8 mouse cellular contexts compared by ENCODE assay signal in genomic region chr5:143470421-143471164, GRCm38 (mm10). TPM values are rescaled to one million over a fixed set of nuclear protein-coding genes. Genes with fewer than 3 reads are reported as not detected.
A peak's percentile ranks its signal among the peaks of the same experiment; 100 is the strongest.
DNase-seq lines count a peak whose midpoint lies in the region; ATAC-seq and TF ChIP-seq lines count a peak whose summit lies in the region.

No protein-coding gene starts in this region.

- peaks cover 2% of the 10 kb centered on the region; the same call in 1 of the 2 replicates for H3K79me2 ChIP-seq in MEL (ENCODE audit: control insufficient read depth, insufficient read depth, low read length, poor library complexity)

- TF ChIP-seq RAD21 in MEL (IDR thresholded peaks at IDR 0.05; ENCODE audit: low read depth, low read length) = no peak

- H3K36me3 ChIP-seq in kidney, embryonic 16.5 days (ENCODE audit: insufficient read depth, low read length) = 0 out of 2 replicates have a peak, but pooled peaks cover 8% of the 10 kb centered on the region
- H3K36me3 ChIP-seq in kidney, embryonic 14.5 days (ENCODE audit: control insufficient read depth, insufficient read depth, low read length) = peaks cover 8% of the 10 kb centered on the region
- peaks cover 4 to 17% of the 10 kb centered on the region in 2 experiments for H3K36me3 ChIP-seq in MEL (ENCODE audit: control insufficient read depth in 1 of 2, insufficient read depth in 2 of 2, low read length in 2 of 2)
- peaks cover 58% of the 10 kb centered on the region for H3K36me3 ChIP-seq in heart, embryonic 12.5 days
- peaks cover 29% of the 10 kb centered on the region for H3K36me3 ChIP-seq in limb, embryonic 14.5 days (ENCODE audit: control insufficient read depth, insufficient read depth, low read length)

- no peak overlapping the region for H3K27ac ChIP-seq in kidney, embryonic 16.5 days (ENCODE audit: low read length)
- H3K27ac ChIP-seq in kidney, embryonic 14.5 days (ENCODE audit: low read depth, low read length) = no peak overlapping the region
- no peak overlapping the region; the same call in 1 of the 2 replicates for H3K27ac ChIP-seq in MEL (ENCODE audit: control insufficient read depth, low read depth, low read length)
- peak overlapping the region; percentile 22 for H3K27ac ChIP-seq in cerebellum, adult 2 months (ENCODE audit: insufficient read depth, low read length)
- H3K27ac ChIP-seq in heart, embryonic 12.5 days (ENCODE audit: poor library complexity, severe bottlenecking) = peak overlapping the region; percentile 76
- H3K27ac ChIP-seq in limb, embryonic 14.5 days (replicated peaks; ENCODE audit: low read depth, low read length) = no peak overlapping the region

- no peaks in the 10 kb centered on the region for H3K27me3 ChIP-seq in kidney, embryonic 16.5 days (ENCODE audit: insufficient read depth, low read length)
- H3K27me3 ChIP-seq in kidney, embryonic 14.5 days (ENCODE audit: control insufficient read depth, insufficient read depth, low read length) = no peaks in the 10 kb centered on the region
- H3K27me3 ChIP-seq in MEL (ENCODE audit: control insufficient read depth in 1 of 2, insufficient read depth in 2 of 2, low read length in 2 of 2) = no peaks in the 10 kb centered on the region
- no peaks in the 10 kb centered on the region for H3K27me3 ChIP-seq in cerebellum, adult 2 months (ENCODE audit: control insufficient read depth, insufficient read depth, low read length)
- H3K27me3 ChIP-seq in heart, embryonic 12.5 days (replicated peaks) = no peaks in the 10 kb centered on the region
- H3K27me3 ChIP-seq in limb, embryonic 14.5 days (ENCODE audit: control insufficient read depth, insufficient read depth, low read length) = no peaks in the 10 kb centered on the region

- 74% methylated on average over 15 of the region's 15 CpGs for WGBS in kidney, embryonic 16.5 days
- 79% methylated on average over 15 of the region's 15 CpGs for WGBS in kidney, embryonic 14.5 days
- 29% methylated on average over 15 of the region's 15 CpGs for WGBS in cerebellum, adult 2 months
- 52% methylated on average over 15 of the region's 15 CpGs for WGBS in heart, embryonic 12.5 days
- 78% methylated on average over 15 of the region's 15 CpGs for WGBS in limb, embryonic 14.5 days

- no peak overlapping the region for H3K4me2 ChIP-seq in kidney, embryonic 16.5 days (replicated peaks; ENCODE audit: low read depth, low read length)
- no peak overlapping the region for H3K4me2 ChIP-seq in kidney, embryonic 14.5 days (replicated peaks; ENCODE audit: low read depth, low read length)
- H3K4me2 ChIP-seq in heart, embryonic 12.5 days = no peak overlapping the region; the same call in 1 of the 2 replicates
- no peak overlapping the region for H3K4me2 ChIP-seq in limb, embryonic 14.5 days (replicated peaks; ENCODE audit: low read depth, low read length, severe bottlenecking)

- no peaks in the 10 kb centered on the region; the same call in 1 of the 2 replicates for H3K4me1 ChIP-seq in kidney, embryonic 16.5 days (ENCODE audit: insufficient read depth, low read length)
- H3K4me1 ChIP-seq in kidney, embryonic 14.5 days (ENCODE audit: control insufficient read depth, insufficient read depth, low read length) = 0 out of 2 replicates have a peak, but pooled peaks cover under 1% of the 10 kb centered on the region
- H3K4me1 ChIP-seq in MEL (ENCODE audit: control insufficient read depth in 1 of 2, insufficient read depth in 2 of 2, low read length in 2 of 2) = peaks cover 10 to 19% of the 10 kb centered on the region in 2 experiments
- peaks cover 16% of the 10 kb centered on the region; the same call in 1 of the 2 replicates for H3K4me1 ChIP-seq in cerebellum, adult 2 months (ENCODE audit: control insufficient read depth, insufficient read depth, low read length)
- peaks cover 31% of the 10 kb centered on the region for H3K4me1 ChIP-seq in heart, embryonic 12.5 days (replicated peaks)
- H3K4me1 ChIP-seq in limb, embryonic 14.5 days (ENCODE audit: control insufficient read depth, insufficient read depth, low read length) = no peaks in the 10 kb centered on the region

- H3K9ac ChIP-seq in kidney, embryonic 16.5 days (replicated peaks; ENCODE audit: low read length) = no peak overlapping the region
- H3K9ac ChIP-seq in kidney, embryonic 14.5 days (ENCODE audit: low read depth, low read length) = no peak overlapping the region
- no peak overlapping the region for H3K9ac ChIP-seq in MEL (ENCODE audit: control insufficient read depth, low read depth, low read length, poor library complexity, severe bottlenecking)
- peak overlapping the region; percentile 32; the same call in 1 of the 2 replicates for H3K9ac ChIP-seq in heart, embryonic 12.5 days
- H3K9ac ChIP-seq in limb, embryonic 14.5 days (ENCODE audit: low read depth, low read length, severe bottlenecking) = no peak overlapping the region

- peak; percentile 94 for DNase-seq in MEL (ENCODE audit: low read depth, low spot score)
- peak; percentile 81 to 88 for DNase-seq in cerebellum, adult 2 months
- peak; percentile 41 for DNase-seq in limb, embryonic 14.5 days (ENCODE audit: low spot score)
- DNase-seq in skeletal muscle tissue, adult 2 months (ENCODE audit: low read depth, low spot score) = peak; percentile 77
- no peak for DNase-seq in frontal cortex, postnatal 25 days (ENCODE audit: low spot score in 2 of 2)

- peak; percentile 61 to 73 for TF ChIP-seq EP300 in MEL (IDR thresholded peaks at IDR 0.05; ENCODE audit: low read depth in 1 of 2, low read length in 2 of 2)

- no peak for TF ChIP-seq CTCF in MEL (IDR thresholded peaks at IDR 0.05 in 2 of 3, conservative IDR thresholded peaks at IDR 0.05 in 1 of 3; ENCODE audit: control insufficient read depth in 1 of 3, insufficient read depth in 1 of 3, low read depth in 2 of 3, low read length in 3 of 3, poor library complexity in 1 of 3, severe bottlenecking in 1 of 3)
- no peak for TF ChIP-seq CTCF in cerebellum, adult 2 months (IDR thresholded peaks at IDR 0.05; ENCODE audit: borderline replicate concordance, insufficient read depth, low read depth, low read length)

- no peak overlapping the region for H3K4me3 ChIP-seq in kidney, embryonic 16.5 days (ENCODE audit: low read length)
- no peak overlapping the region for H3K4me3 ChIP-seq in kidney, embryonic 14.5 days (ENCODE audit: low read length)
- no peak overlapping the region for H3K4me3 ChIP-seq in MEL (ENCODE audit: control insufficient read depth in 1 of 2, insufficient read depth in 1 of 2, low read depth in 2 of 2, low read length in 2 of 2)
- H3K4me3 ChIP-seq in cerebellum, adult 2 months (replicated peaks; ENCODE audit: insufficient read depth, low read depth, low read length) = no peak overlapping the region
- no peak overlapping the region for H3K4me3 ChIP-seq in heart, embryonic 12.5 days
- H3K4me3 ChIP-seq in limb, embryonic 14.5 days (replicated peaks; ENCODE audit: low read length) = no peak overlapping the region

- no peaks in the 10 kb centered on the region for H3K9me3 ChIP-seq in kidney, embryonic 16.5 days (ENCODE audit: low read length)
- H3K9me3 ChIP-seq in kidney, embryonic 14.5 days (ENCODE audit: control insufficient read depth, low read length) = no peaks in the 10 kb centered on the region
- no peaks in the 10 kb centered on the region for H3K9me3 ChIP-seq in MEL (replicated peaks; ENCODE audit: insufficient read depth, low read length)
- no peaks in the 10 kb centered on the region for H3K9me3 ChIP-seq in heart, embryonic 12.5 days (replicated peaks)
- no peaks in the 10 kb centered on the region for H3K9me3 ChIP-seq in limb, embryonic 14.5 days (ENCODE audit: control insufficient read depth, low read length)

- ATAC-seq in kidney, embryonic 16.5 days (ENCODE audit: low FRiP score, low TSS enrichment) = 0 out of 2 replicates have a peak, but pooled peaks have one; percentile 42
- ATAC-seq in kidney, embryonic 14.5 days (ENCODE audit: low FRiP score, low TSS enrichment) = no peak
- ATAC-seq in heart, embryonic 12.5 days (ENCODE audit: insufficient number of reproducible peaks, low FRiP score) = peak; percentile 76
- no peak for ATAC-seq in limb, embryonic 14.5 days (ENCODE audit: low FRiP score, low read depth)

- no peak for TF ChIP-seq POLR2A in MEL (IDR thresholded peaks at IDR 0.05; ENCODE audit: control insufficient read depth in 1 of 2, insufficient read depth in 1 of 2, low read depth in 1 of 2, low read length in 2 of 2, poor library complexity in 1 of 2)
- TF ChIP-seq POLR2A in cerebellum, adult 2 months (IDR thresholded peaks at IDR 0.05; ENCODE audit: borderline replicate concordance, insufficient read depth, low read length) = no peak
- no peak for TF ChIP-seq POLR2A in limb, embryonic 14.5 days (IDR thresholded peaks at IDR 0.05; ENCODE audit: borderline replicate concordance, extremely low read depth, insufficient read depth, insufficient read length)

TF ChIP-seq in MEL, 35 proteins besides CTCF, POLR2A, EP300 and RAD21 (continues in another document):
- TF ChIP-seq USF1 (IDR thresholded peaks at IDR 0.05; ENCODE audit: low read depth, low read length) = no peak
- peak; percentile 2; the same call in 1 of the 2 replicates for TF ChIP-seq SMC3 (IDR thresholded peaks at IDR 0.05; ENCODE audit: low read depth, low read length)
- TF ChIP-seq TBP (IDR thresholded peaks at IDR 0.05; ENCODE audit: low read depth, low read length) = 0 out of 2 replicates have a peak, but pooled peaks have one; percentile 11
- TF ChIP-seq MAZ (IDR thresholded peaks at IDR 0.05; ENCODE audit: low read depth, low read length) = no peak; the same call in 1 of the 2 replicates

RNA-seq across cellular contexts. Expression of gene Daglb, which starts 6.2 kb away (rescaled TPM):
- 8.9 and 9.0 TPM in 2 replicates for polyA plus RNA-seq in kidney, embryonic 16.5 days (2015; fragmentation: Nextera tagmentation; extraction: Ambion mirVana)
- polyA plus RNA-seq in kidney, embryonic 14.5 days (2014; fragmentation: Nextera tagmentation; extraction: Ambion mirVana) = 5.4 and 7.2 TPM in 2 replicates
- total RNA-seq in MEL (2012; rRNA removed) = 9.0 and 10.4 TPM in 2 replicates
- polyA plus RNA-seq in MEL (2012; ENCODE audit: insufficient read depth in 1 of 2, insufficient read length in 2 of 2, low read depth in 1 of 2, low replicate concordance in 2 of 2, missing spikeins in 1 of 2) = 1 to 10 TPM in 1 of 2 experiments, not detected in 1; 8.9 TPM
- 27.8 and 30.4 TPM in 2 replicates for polyA plus RNA-seq in cerebellum, adult 2 months (2012; rRNA removed)
- 10.6 TPM in 2 replicates for polyA plus RNA-seq in heart, embryonic 12.5 days (2016; fragmentation: Nextera tagmentation; extraction: Ambion mirVana)
- 7.9 and 9.8 TPM in 2 replicates for polyA plus RNA-seq in limb, embryonic 14.5 days (2012; rRNA removed)
- polyA plus RNA-seq in limb, embryonic 14.5 days (2014; fragmentation: Nextera tagmentation; extraction: Ambion mirVana) = 7.3 and 8.3 TPM in 2 replicates

RNA-seq across cellular contexts. Expression of gene Rac1, which starts 57.2 kb away (rescaled TPM):
- polyA plus RNA-seq in kidney, embryonic 16.5 days (2015; fragmentation: Nextera tagmentation; extraction: Ambion mirVana) = 300 and 435 TPM in 2 replicates
- 439 and 578 TPM in 2 replicates for polyA plus RNA-seq in kidney, embryonic 14.5 days (2014; fragmentation: Nextera tagmentation; extraction: Ambion mirVana)
- total RNA-seq in MEL (2012; rRNA removed) = 134 and 148 TPM in 2 replicates
- polyA plus RNA-seq in MEL (2012; ENCODE audit: insufficient read depth in 1 of 2, insufficient read length in 2 of 2, low read depth in 1 of 2, low replicate concordance in 2 of 2, missing spikeins in 1 of 2) = 100 to 1,000 TPM; 105 to 251 TPM
- 557 and 572 TPM in 2 replicates for polyA plus RNA-seq in cerebellum, adult 2 months (2012; rRNA removed)
- 401 and 418 TPM in 2 replicates for polyA plus RNA-seq in heart, embryonic 12.5 days (2016; fragmentation: Nextera tagmentation; extraction: Ambion mirVana)
- 461 and 513 TPM in 2 replicates for polyA plus RNA-seq in limb, embryonic 14.5 days (2012; rRNA removed)
- polyA plus RNA-seq in limb, embryonic 14.5 days (2014; fragmentation: Nextera tagmentation; extraction: Ambion mirVana) = 535 and 556 TPM in 2 replicates

Comparison
In these comparisons a context has a peak if more than half of its experiments do, and no peak if none do; other contexts are left out.
1. ATAC-seq: peak in kidney, embryonic 16.5 days (single experiment) and heart, embryonic 12.5 days (single experiment); none in kidney, embryonic 14.5 days (single experiment) and limb, embryonic 14.5 days (single experiment).
2. H3K27ac ChIP-seq: peak in cerebellum, adult 2 months (single experiment) and heart, embryonic 12.5 days (single experiment); none in kidney, embryonic 16.5 days (single experiment), kidney, embryonic 14.5 days (single experiment), MEL (single experiment) and limb, embryonic 14.5 days (single experiment).
3. DNase-seq: peak in MEL (single experiment), cerebellum, adult 2 months (2 of 2), limb, embryonic 14.5 days (single experiment) and skeletal muscle tissue, adult 2 months (single experiment); none in frontal cortex, postnatal 25 days (0 of 2).